Mouse (Mus musculus) lung, adult 2 months (tissue): ENCODE data around the gene Eif4enif1.
"Not testable (repeated sequence)": the region's sequence is repeated elsewhere in the genome, so short reads cannot be mapped to it uniquely, and the experiment has no call there.

Experiments used
- CTCF ChIP-seq: fragments of 200-500 bp; IDR thresholded peaks from 2 replicates; pipeline ENCODE4 v1.5.1; 2011; ENCODE audit warnings: mild to moderate bottlenecking, low read length, control low read depth; ENCODE audit not compliant: insufficient read depth
- POLR2A ChIP-seq: fragments of 200-500 bp; IDR thresholded peaks from 2 replicates; pipeline ENCODE4 v1.6.1; 2011; ENCODE audit warnings: low read depth, mild to moderate bottlenecking, control low read depth, low read length, borderline replicate concordance; ENCODE audit errors: extremely low read depth

- not testable (repeated sequence) for TF ChIP-seq CTCF, POLR2A
Observed at GRCm38 (mm10) chr11:3163122-3163521, 39.1 kb upstream of the Eif4enif1 start.
